Mouse (Mus musculus) heart, postnatal 0 days (tissue): ENCODE data around the gene Mrpl18. TPM values are rescaled to one million over a fixed set of nuclear protein-coding genes. Genes with fewer than 3 reads are reported as not detected.

ENCODE experiments used
- ATAC-seq: fragments of 200-750 bp; cut with Nextera tagmentation; 2 replicates; pipeline ENCODE4 v1.8.0; 2017; ENCODE audit warnings: low read depth, moderate number of reproducible peaks, moderate library complexity; ENCODE audit not compliant: insufficient read depth
- DNase-seq: peaks from one replicate; pipeline ENCODE4 v3.0.0-alpha.2; 2016; ENCODE audit warnings: low spot score
- H3K27ac ChIP-seq: fragments of 300-500 bp; sonication (generic); 2 replicates; pipeline ENCODE4 v1.5.1; 2014; ENCODE audit warnings: low read depth, mild to moderate bottlenecking
- H3K27me3 ChIP-seq: fragments of 300-500 bp; sonication (generic); 2 replicates; pipeline ENCODE4 v1.6.1; 2014; ENCODE audit warnings: low read length, mixed read lengths; ENCODE audit not compliant: control insufficient read depth, insufficient read depth
- H3K36me3 ChIP-seq: fragments of 300-500 bp; sonication (generic); replicated peaks from 2 replicates; pipeline ENCODE4 v1.6.1; 2014; ENCODE audit warnings: low read length, mixed read lengths; ENCODE audit not compliant: control insufficient read depth, insufficient read depth
- H3K4me1 ChIP-seq: fragments of 300-500 bp; sonication (generic); 2 replicates; pipeline ENCODE4 v1.6.1; 2014; ENCODE audit warnings: antibody characterized with exemption; ENCODE audit not compliant: control insufficient read depth, insufficient read depth
- H3K4me2 ChIP-seq: fragments of 300-500 bp; sonication (generic); 2 replicates; pipeline ENCODE4 v1.6.1; 2014; ENCODE audit warnings: low read depth, mild to moderate bottlenecking, low read length, moderate library complexity
- H3K4me3 ChIP-seq: fragments of 300-500 bp; sonication (generic); 2 replicates; pipeline ENCODE4 v1.5.1; 2014; ENCODE audit warnings: low read depth, low read length
- H3K9ac ChIP-seq: fragments of 300-500 bp; sonication (generic); replicated peaks from 2 replicates; pipeline ENCODE4 v1.6.1; 2014; ENCODE audit warnings: low read depth, low read length, mixed read lengths
- H3K9me3 ChIP-seq: fragments of 300-500 bp; sonication (generic); replicated peaks from 2 replicates; pipeline ENCODE4 v1.6.1; 2016; ENCODE audit warnings: low read length; ENCODE audit not compliant: control insufficient read depth
- CTCF ChIP-seq: IDR thresholded peaks from 2 replicates; pipeline ENCODE4 v1.5.1; 2016; ENCODE audit warnings: antibody characterized with exemption, control low read depth, low read depth
- EP300 ChIP-seq: IDR thresholded peaks from 2 replicates; pipeline ENCODE4 v1.6.1; 2016; ENCODE audit warnings: antibody characterized with exemption, low read depth
- WGBS: fragments of 180-500 bp; shearing (Covaris S2); extraction: QIAGEN DNeasy Blood & Tissue Kit; methylation state at CpG from one replicate; pipeline ENCODE4 v1.1.7; 2014; 5-methylcytosine and 5-hydroxymethylcytosine counted together
- polyA plus RNA-seq: library from polyadenylated mRNA; unstranded; fragments of >200 nt; fragmentation: Nextera tagmentation; extraction: Ambion mirVana; gene quantifications from 2 replicates; pipeline ENCODE4 v1.2.1, GENCODE M21; 2015
- total RNA-seq: library from RNA; depleted of rRNA; stranded (reverse); fragments of >200 nt; gene quantifications from 2 replicates; pipeline ENCODE4 v1.2.3, GENCODE M21; 2014; ENCODE audit warnings: low replicate concordance

The Mrpl18 gene
- total and polyA plus RNA-seq, 2 experiments from 2014 or later = 77.5 to 276 TPM

DNA sequence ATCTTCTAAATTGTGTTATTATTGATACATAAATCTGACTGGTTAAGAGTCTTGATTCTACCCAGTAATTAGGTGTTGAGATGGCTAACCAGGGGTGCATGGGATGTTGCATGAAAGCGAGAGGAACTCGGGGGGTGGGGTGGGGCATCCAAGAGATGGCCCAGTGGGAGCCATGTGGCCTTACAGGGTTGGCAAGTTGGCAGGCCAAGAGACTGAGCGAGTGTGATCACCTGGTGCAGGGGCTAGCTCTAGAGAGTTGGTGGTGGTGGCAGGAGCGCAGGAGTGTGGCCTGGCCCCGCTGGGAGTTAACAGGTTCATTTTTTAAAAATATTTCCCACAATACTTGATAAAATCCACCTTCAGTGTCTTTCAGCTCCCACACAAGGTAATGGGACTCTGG, 18.5 kb downstream of the Mrpl18 start:
- Histone ChIP-seq H3K36me3 (peaks cover 12% of the 10 kb centered on the region; the same call in 1 of the 2 replicates), H3K27ac (no peak overlapping the region), H3K9me3 (no peaks in the 10 kb centered on the region), H3K9ac (no peak overlapping the region), H3K4me1 (no peaks in the 10 kb centered on the region), H3K4me3 (no peak overlapping the region), H3K4me2 (no peak overlapping the region), H3K27me3 (no peaks in the 10 kb centered on the region)
- no peak for DNase-seq
- TF ChIP-seq CTCF = no peak
- TF ChIP-seq EP300 = no peak
- WGBS = 86% methylated on average over 5 of the region's 5 CpGs
- ATAC-seq = no peak

DNA sequence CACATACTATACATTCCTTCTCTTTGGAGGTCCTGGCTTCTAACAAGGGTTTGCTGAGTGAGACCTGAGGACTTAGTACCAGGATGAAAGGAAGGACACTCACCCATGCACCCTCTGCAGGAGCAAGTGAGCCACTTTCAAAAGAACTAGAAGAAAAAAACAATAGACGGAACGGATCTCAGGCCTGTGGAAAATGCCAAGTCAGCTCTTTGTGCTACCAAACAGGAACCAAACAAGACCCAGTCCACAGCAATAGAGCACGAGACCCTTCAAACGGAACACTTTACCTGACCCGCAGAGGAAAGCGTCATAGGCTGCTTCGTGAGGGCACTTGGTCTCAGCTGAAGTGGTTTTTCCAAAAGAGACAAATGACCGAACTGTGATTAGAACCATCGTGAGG, 24.1 kb downstream of the Mrpl18 start:
- no peaks in the 10 kb centered on the region for H3K9me3 ChIP-seq
- 71% methylated on average over 9 of the region's 9 CpGs for WGBS
- no peak overlapping the region for H3K27ac ChIP-seq
- DNase-seq (no peak), ATAC-seq (no peak)
- H3K4me2 ChIP-seq = no peak overlapping the region
- TF ChIP-seq EP300 = no peak
- no peak for TF ChIP-seq CTCF
- H3K4me3 ChIP-seq = no peak overlapping the region
- no peak overlapping the region for H3K9ac ChIP-seq
- H3K36me3 ChIP-seq = no peaks in the 10 kb centered on the region; the same call in 1 of the 2 replicates
- no peaks in the 10 kb centered on the region for H3K4me1 ChIP-seq
- H3K27me3 ChIP-seq = no peaks in the 10 kb centered on the region

DNA sequence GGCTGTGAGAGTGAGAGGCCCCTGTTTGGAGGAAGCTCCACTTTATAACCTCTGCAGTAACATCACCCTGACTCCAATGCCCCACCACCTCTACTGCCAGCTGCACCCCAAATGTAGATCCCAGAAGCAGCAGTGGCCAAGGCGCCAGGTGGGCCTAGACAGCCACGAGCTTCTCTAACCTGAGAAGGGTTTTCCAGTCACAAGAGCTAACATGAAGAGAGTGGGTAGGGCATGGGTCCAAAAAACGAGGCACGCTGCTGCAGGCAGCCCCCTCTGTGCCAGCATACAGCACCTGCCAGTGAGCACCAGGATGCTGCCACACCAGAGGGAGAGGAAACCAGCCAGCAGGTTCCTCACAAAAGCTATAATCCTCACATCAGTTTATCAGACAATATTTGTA, 25.1 kb downstream of the Mrpl18 start:
- TF ChIP-seq CTCF (no peak), EP300 (no peak)
- H3K36me3 ChIP-seq = no peaks in the 10 kb centered on the region; the same call in 1 of the 2 replicates
- H3K4me1 ChIP-seq = 0 out of 2 replicates have a peak, but pooled peaks cover 4% of the 10 kb centered on the region
- H3K9ac ChIP-seq = no peak overlapping the region
- 70% methylated on average over 4 of the region's 4 CpGs for WGBS
- no peak overlapping the region for H3K27ac ChIP-seq
- DNase-seq (no peak), ATAC-seq (no peak)
- H3K4me2 ChIP-seq = no peak overlapping the region
- no peaks in the 10 kb centered on the region for H3K9me3 ChIP-seq
- no peak overlapping the region for H3K4me3 ChIP-seq
- no peaks in the 10 kb centered on the region for H3K27me3 ChIP-seq

DNA sequence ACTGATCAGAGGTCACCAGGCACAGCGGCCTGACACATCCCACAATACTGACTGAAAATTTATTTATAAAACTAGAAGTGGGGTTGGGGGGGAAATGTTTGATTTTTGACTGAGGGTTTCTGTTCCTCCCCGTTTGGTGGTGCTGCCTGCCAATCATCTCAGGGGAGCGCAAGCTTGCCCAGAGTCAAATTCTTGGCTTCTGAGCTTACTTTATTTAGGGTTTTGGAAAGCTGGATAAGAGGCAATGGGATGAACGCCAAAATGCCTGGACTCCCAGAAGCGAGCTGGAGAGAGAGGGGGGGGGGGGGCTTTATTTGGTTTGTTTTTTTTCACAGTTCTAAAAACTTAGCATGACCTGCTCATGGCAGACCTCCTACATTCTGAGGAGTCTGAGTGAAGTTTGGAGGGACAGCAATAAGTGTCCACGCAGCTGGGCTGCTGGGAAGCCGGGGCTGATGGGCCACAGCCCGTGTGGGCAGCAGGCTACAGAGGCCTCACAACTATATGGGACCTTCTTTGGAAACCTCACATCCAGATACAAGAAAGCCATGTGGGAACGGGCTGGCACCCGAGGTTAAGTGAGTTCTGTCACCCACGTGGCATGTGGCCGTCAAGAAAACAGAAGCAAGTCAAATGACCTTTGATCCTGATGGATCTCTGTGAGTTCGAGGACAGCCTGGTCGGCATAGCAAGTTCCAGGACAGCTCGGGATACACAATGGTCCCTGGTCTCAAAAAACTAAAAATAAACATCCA, 28.9 kb downstream of the Mrpl18 start:
- ATAC-seq (peak; percentile 66; the same call in 1 of the 2 replicates), DNase-seq (peak; percentile 55)
- Histone ChIP-seq H3K4me1 (0 out of 2 replicates have a peak, but pooled peaks cover 4% of the 10 kb centered on the region), H3K4me3 (no peak overlapping the region), H3K36me3 (no peaks in the 10 kb centered on the region; the same call in 1 of the 2 replicates), H3K9me3 (no peaks in the 10 kb centered on the region), H3K27ac (peak overlapping the region; percentile 61), H3K4me2 (no peak overlapping the region), H3K27me3 (no peaks in the 10 kb centered on the region), H3K9ac (no peak overlapping the region)
- TF ChIP-seq EP300 (no peak), CTCF (no peak)
- 43% methylated on average over 15 of the region's 15 CpGs for WGBS

DNA sequence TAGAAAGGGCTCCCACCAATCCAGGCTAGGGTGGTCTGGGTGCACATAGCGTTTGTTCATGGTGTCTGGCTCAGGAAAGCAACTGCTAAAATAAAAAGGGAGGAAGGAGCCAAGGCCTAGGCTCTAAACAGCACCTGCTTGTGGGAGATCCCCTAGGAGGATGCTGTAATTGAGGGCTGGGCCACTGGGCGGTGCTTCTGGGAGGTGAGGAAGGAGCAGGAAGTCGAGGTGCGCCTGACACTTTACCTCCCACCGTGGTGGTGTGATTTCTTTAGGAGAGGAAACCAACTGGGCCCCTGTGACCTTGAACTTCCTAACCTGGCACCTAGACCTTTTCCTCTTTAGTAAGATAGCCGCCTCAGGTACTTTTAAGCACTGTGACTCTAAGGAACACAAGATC, 29.5 kb downstream of the Mrpl18 start:
- H3K9ac ChIP-seq = no peak overlapping the region
- H3K4me1 ChIP-seq = 0 out of 2 replicates have a peak, but pooled peaks cover 4% of the 10 kb centered on the region
- DNase-seq = no peak
- H3K27me3 ChIP-seq = no peaks in the 10 kb centered on the region
- H3K4me3 ChIP-seq = no peak overlapping the region
- H3K9me3 ChIP-seq = no peaks in the 10 kb centered on the region
- no peaks in the 10 kb centered on the region; the same call in 1 of the 2 replicates for H3K36me3 ChIP-seq
- H3K4me2 ChIP-seq = no peak overlapping the region
- no peak for TF ChIP-seq EP300
- no peak for TF ChIP-seq CTCF
- peak; percentile 51; the same call in 1 of the 2 replicates for ATAC-seq
- H3K27ac ChIP-seq = peak overlapping the region; percentile 22; the same call in 1 of the 2 replicates
- WGBS = 47% methylated on average over 6 of the region's 6 CpGs
